24 mouse cellular contexts compared by ENCODE assay signal in genomic region chr11:75512301-75513018, GRCm38 (mm10). TPM values are rescaled to one million over a fixed set of nuclear protein-coding genes. Genes with fewer than 3 reads are reported as not detected.
DNase-seq lines count a peak whose midpoint lies in the region; ATAC-seq and TF ChIP-seq lines count a peak whose summit lies in the region.
"Had no signal": no experiment of that assay in that cellular context is flagged by ENCODE, and none has a peak within 500 bp of the region (broad histone marks: within the 10 kb centered on the region; RNA-seq: fewer than 3 reads in every experiment).

No protein-coding gene starts in this region.

- H3K27me3 ChIP-seq in heart, postnatal 0 days (ENCODE audit: control insufficient read depth, insufficient read depth, low read length) = no peaks in the 10 kb centered on the region
- no peaks in the 10 kb centered on the region for H3K27me3 ChIP-seq in megakaryocyte, embryonic 14.5 days (replicated peaks)
- H3K27me3 ChIP-seq: embryonic facial prominence, embryonic 15.5 days; forebrain, embryonic 15.5 days; kidney, embryonic 15.5 days; midbrain, embryonic 12.5 days had no signal

- TF ChIP-seq EP300 in heart, postnatal 0 days (IDR thresholded peaks at IDR 0.05; ENCODE audit: low read depth) = no peak

- peaks cover 12% of the 10 kb centered on the region; the same call in 1 of the 2 replicates for H3K4me1 ChIP-seq in heart, postnatal 0 days (ENCODE audit: control insufficient read depth, insufficient read depth)
- peaks cover 81% of the 10 kb centered on the region for H3K4me1 ChIP-seq in megakaryocyte, embryonic 14.5 days

- ATAC-seq in heart, postnatal 0 days (ENCODE audit: insufficient read depth, low read depth) = no peak
- no peak for ATAC-seq in megakaryocyte, adult 5-6 weeks (ENCODE audit: poor library complexity, severe bottlenecking)
- ATAC-seq in granulocyte monocyte progenitor cell, adult 5-6 weeks (replicated peaks; ENCODE audit: poor library complexity, severe bottlenecking) = peak; percentile 17; the same call in 1 of the 2 replicates
- no peak for ATAC-seq in erythroblast, adult 5-6 weeks (replicated peaks; ENCODE audit: low FRiP score, poor library complexity, severe bottlenecking)
- ATAC-seq: CD4-positive, CD25-positive, alpha-beta regulatory T cell, adult 4 months; forebrain, embryonic 15.5 days; hindbrain, embryonic 16.5 days; intestine, embryonic 16.5 days; liver, postnatal 0 days had no signal

- peaks cover 57% of the 10 kb centered on the region for H3K36me3 ChIP-seq in heart, postnatal 0 days (replicated peaks; ENCODE audit: control insufficient read depth, insufficient read depth, low read length)
- H3K36me3 ChIP-seq in megakaryocyte, embryonic 14.5 days (replicated peaks; ENCODE audit: low read length) = peaks cover 74% of the 10 kb centered on the region

- TF ChIP-seq CTCF in heart, postnatal 0 days (IDR thresholded peaks at IDR 0.05; ENCODE audit: low read depth) = no peak

- H3K9ac ChIP-seq in heart, postnatal 0 days (replicated peaks; ENCODE audit: low read depth, low read length) = no peak overlapping the region
- H3K9ac ChIP-seq: embryonic facial prominence, embryonic 15.5 days; forebrain, embryonic 15.5 days; kidney, embryonic 15.5 days; liver, postnatal 0 days had no signal

- DNase-seq in cerebellum, postnatal 14 days = peak; percentile 49 to 51
- no peak for DNase-seq in cerebellum, adult 9-11 months
- DNase-seq in heart, postnatal 0 days (ENCODE audit: low spot score) = no peak
- no peak for DNase-seq in heart, postnatal 25 days (ENCODE audit: low spot score)
- DNase-seq: cerebellum, adult 8-10 months; right cerebral cortex, postnatal 14 days; thymus, adult 2 months had no signal

- no peak overlapping the region for H3K4me3 ChIP-seq in heart, postnatal 0 days (ENCODE audit: low read depth, low read length)
- peak overlapping the region; percentile 92 for H3K4me3 ChIP-seq in megakaryocyte, embryonic 14.5 days (replicated peaks)
- H3K4me3 ChIP-seq: forebrain, embryonic 15.5 days; midbrain, embryonic 12.5 days had no signal

- no peaks in the 10 kb centered on the region for H3K9me3 ChIP-seq in heart, postnatal 0 days (replicated peaks; ENCODE audit: control insufficient read depth, low read length)
- H3K9me3 ChIP-seq in megakaryocyte, embryonic 14.5 days = no peaks in the 10 kb centered on the region
- H3K9me3 ChIP-seq: embryonic facial prominence, embryonic 15.5 days; forebrain, embryonic 15.5 days; kidney, embryonic 15.5 days; limb, embryonic 10.5 days; midbrain, embryonic 12.5 days had no signal

- H3K27ac ChIP-seq in heart, postnatal 0 days (ENCODE audit: low read depth) = peak overlapping the region; percentile 50; the same call in 1 of the 2 replicates
- H3K27ac ChIP-seq: embryonic facial prominence, embryonic 15.5 days; forebrain, embryonic 15.5 days; kidney, embryonic 15.5 days; macrophage; midbrain, embryonic 12.5 days; stomach, postnatal 0 days had no signal

- intact Hi-C loops in heart, postnatal 25 days (cut with DNase I) = loop anchor here (5.0 kb wide), 2 partner anchors 110 to 165 kb away; partner anchors contain the start of genes Rpa1 and Smyd4

- WGBS in heart, postnatal 0 days = 73% methylated on average over 9 of the region's 9 CpGs

- no peak overlapping the region for H3K4me2 ChIP-seq in heart, postnatal 0 days (ENCODE audit: low read depth, low read length)
- H3K4me2 ChIP-seq: embryonic facial prominence, embryonic 15.5 days; forebrain, embryonic 15.5 days; kidney, embryonic 15.5 days; midbrain, embryonic 12.5 days had no signal

RNA-seq across cellular contexts. Expression of gene Scarf1, which starts 0.9 kb away (rescaled TPM):
- total RNA-seq in heart, postnatal 0 days (2014; rRNA removed; ENCODE audit: low replicate concordance) = 20.2 and 21.6 TPM in 2 replicates
- polyA plus RNA-seq in heart, postnatal 0 days (2015; fragmentation: Nextera tagmentation; extraction: Ambion mirVana) = 9.6 and 10.0 TPM in 2 replicates
- total RNA-seq in heart, postnatal 25 days (2021) = 10 to 100 TPM in 1 of 2 experiments, 1 to 10 TPM in 1; 8.5 to 12.1 TPM
- 27.4 and 42.5 TPM in 2 replicates for polyA plus RNA-seq in megakaryocyte, embryonic 14.5 days (2012; ENCODE audit: insufficient read depth, low replicate concordance)
- 0.41 and 1.1 TPM in 2 replicates for total RNA-seq in megakaryocyte, adult 5-6 weeks (2015)
- 0.66 and 0.85 TPM in 2 replicates for total RNA-seq in megakaryocyte, adult 5-6 weeks (2017)
- total RNA-seq in granulocyte monocyte progenitor cell, adult 5-6 weeks (2014; fragmentation: Nextera tagmentation) = 2.0 and 3.8 TPM in 2 replicates
- total RNA-seq in granulocyte monocyte progenitor cell, adult 5-6 weeks (2017) = 2.3 and 3.4 TPM in 2 replicates
- total RNA-seq in erythroblast, adult 5-6 weeks (2015; ENCODE audit: low replicate concordance) = 0.42 TPM in 1 of 2 replicates, not detected in the other
- total RNA-seq in erythroblast, adult 5-6 weeks (2017; ENCODE audit: low replicate concordance) = 0.42 and 1.4 TPM in 2 replicates
- total RNA-seq: monocyte, adult 5-6 weeks had no signal

RNA-seq across cellular contexts. Expression of gene Rilp, which starts 2.6 kb away (rescaled TPM):
- total RNA-seq in heart, postnatal 0 days (2014; rRNA removed; ENCODE audit: low replicate concordance) = 41.5 and 50.8 TPM in 2 replicates
- 27.1 and 30.2 TPM in 2 replicates for polyA plus RNA-seq in heart, postnatal 0 days (2015; fragmentation: Nextera tagmentation; extraction: Ambion mirVana)
- 10 to 100 TPM; 47.4 to 47.8 TPM for total RNA-seq in heart, postnatal 25 days (2021)
- 4.2 and 9.5 TPM in 2 replicates for polyA plus RNA-seq in megakaryocyte, embryonic 14.5 days (2012; ENCODE audit: insufficient read depth, low replicate concordance)
- 0.98 and 1.2 TPM in 2 replicates for total RNA-seq in megakaryocyte, adult 5-6 weeks (2015)
- total RNA-seq in megakaryocyte, adult 5-6 weeks (2017) = 0.55 and 1.8 TPM in 2 replicates
- total RNA-seq in granulocyte monocyte progenitor cell, adult 5-6 weeks (2014; fragmentation: Nextera tagmentation) = 0.17 TPM in 1 of 2 replicates, not detected in the other
- 0.22 TPM in 1 of 2 replicates, not detected in the other for total RNA-seq in granulocyte monocyte progenitor cell, adult 5-6 weeks (2017)
- total RNA-seq in erythroblast, adult 5-6 weeks (2015; ENCODE audit: low replicate concordance) = not detected in 2 replicates
- not detected in 2 replicates for total RNA-seq in erythroblast, adult 5-6 weeks (2017; ENCODE audit: low replicate concordance)
- total RNA-seq: hematopoietic stem cell, adult 5-6 weeks had no signal

RNA-seq across cellular contexts. Expression of gene Slc43a2, which starts 19.0 kb away (rescaled TPM):
- 3.6 and 6.0 TPM in 2 replicates for total RNA-seq in heart, postnatal 0 days (2014; rRNA removed; ENCODE audit: low replicate concordance)
- polyA plus RNA-seq in heart, postnatal 0 days (2015; fragmentation: Nextera tagmentation; extraction: Ambion mirVana) = 4.5 and 4.8 TPM in 2 replicates
- total RNA-seq in heart, postnatal 25 days (2021) = 10 to 100 TPM; 14.9 to 18.2 TPM
- 18.9 and 35.4 TPM in 2 replicates for polyA plus RNA-seq in megakaryocyte, embryonic 14.5 days (2012; ENCODE audit: insufficient read depth, low replicate concordance)
- total RNA-seq in megakaryocyte, adult 5-6 weeks (2015) = 30.6 and 32.3 TPM in 2 replicates
- 32.2 and 33.5 TPM in 2 replicates for total RNA-seq in megakaryocyte, adult 5-6 weeks (2017)
- 12.7 and 20.1 TPM in 2 replicates for total RNA-seq in granulocyte monocyte progenitor cell, adult 5-6 weeks (2014; fragmentation: Nextera tagmentation)
- 6.2 and 7.3 TPM in 2 replicates for total RNA-seq in granulocyte monocyte progenitor cell, adult 5-6 weeks (2017)
- 6.7 and 11.9 TPM in 2 replicates for total RNA-seq in erythroblast, adult 5-6 weeks (2015; ENCODE audit: low replicate concordance)
- 9.1 and 14.9 TPM in 2 replicates for total RNA-seq in erythroblast, adult 5-6 weeks (2017; ENCODE audit: low replicate concordance)

RNA-seq across cellular contexts. Expression of gene Prpf8, which starts 25.8 kb away (rescaled TPM):
- total RNA-seq in heart, postnatal 0 days (2014; rRNA removed; ENCODE audit: low replicate concordance) = 73.8 and 79.8 TPM in 2 replicates
- polyA plus RNA-seq in heart, postnatal 0 days (2015; fragmentation: Nextera tagmentation; extraction: Ambion mirVana) = 15.2 and 17.0 TPM in 2 replicates
- 10 to 100 TPM; 78.7 to 89.4 TPM for total RNA-seq in heart, postnatal 25 days (2021)
- polyA plus RNA-seq in megakaryocyte, embryonic 14.5 days (2012; ENCODE audit: insufficient read depth, low replicate concordance) = 18.1 and 35.1 TPM in 2 replicates
- total RNA-seq in megakaryocyte, adult 5-6 weeks (2015) = 91.3 and 102 TPM in 2 replicates
- total RNA-seq in megakaryocyte, adult 5-6 weeks (2017) = 69.3 and 90.7 TPM in 2 replicates
- total RNA-seq in granulocyte monocyte progenitor cell, adult 5-6 weeks (2014; fragmentation: Nextera tagmentation) = 154 and 174 TPM in 2 replicates
- 115 and 127 TPM in 2 replicates for total RNA-seq in granulocyte monocyte progenitor cell, adult 5-6 weeks (2017)
- total RNA-seq in erythroblast, adult 5-6 weeks (2015; ENCODE audit: low replicate concordance) = 42.3 and 43.5 TPM in 2 replicates
- total RNA-seq in erythroblast, adult 5-6 weeks (2017; ENCODE audit: low replicate concordance) = 26.5 and 27.0 TPM in 2 replicates

RNA-seq across cellular contexts. Expression of gene Tlcd2, which starts 50.9 kb away (rescaled TPM):
- total RNA-seq in heart, postnatal 0 days (2014; rRNA removed; ENCODE audit: low replicate concordance) = 9.2 and 25.3 TPM in 2 replicates
- 14.2 and 16.9 TPM in 2 replicates for polyA plus RNA-seq in heart, postnatal 0 days (2015; fragmentation: Nextera tagmentation; extraction: Ambion mirVana)
- total RNA-seq in heart, postnatal 25 days (2021) = 1 to 10 TPM; 7.9 to 8.1 TPM
- polyA plus RNA-seq in megakaryocyte, embryonic 14.5 days (2012; ENCODE audit: insufficient read depth, low replicate concordance) = 1.7 TPM in 1 of 2 replicates, not detected in the other
- 3.1 and 7.8 TPM in 2 replicates for total RNA-seq in megakaryocyte, adult 5-6 weeks (2015)
- total RNA-seq in megakaryocyte, adult 5-6 weeks (2017) = 4.6 and 5.4 TPM in 2 replicates
- 12.1 and 30.0 TPM in 2 replicates for total RNA-seq in granulocyte monocyte progenitor cell, adult 5-6 weeks (2014; fragmentation: Nextera tagmentation)
- 14.1 and 23.2 TPM in 2 replicates for total RNA-seq in granulocyte monocyte progenitor cell, adult 5-6 weeks (2017)
- total RNA-seq in erythroblast, adult 5-6 weeks (2015; ENCODE audit: low replicate concordance) = 1.5 and 3.7 TPM in 2 replicates
- 1.3 and 5.5 TPM in 2 replicates for total RNA-seq in erythroblast, adult 5-6 weeks (2017; ENCODE audit: low replicate concordance)

Comparison
In these comparisons a context has a peak if more than half of its experiments do, and no peak if none do; other contexts are left out.
1. DNase-seq: peak in cerebellum, postnatal 14 days (2 of 2); none in cerebellum, adult 9-11 months (single experiment), heart, postnatal 0 days (single experiment) and heart, postnatal 25 days (single experiment).
2. RNA of gene Rilp, which starts 2.6 kb away (total RNA-seq): 41.5 to 50.8 TPM in heart, postnatal 0 days and 47.4 to 47.8 TPM in heart, postnatal 25 days; 0.55 to 1.8 TPM in megakaryocyte, adult 5-6 weeks, 0.17 to 0.22 TPM in granulocyte monocyte progenitor cell, adult 5-6 weeks and not detected in erythroblast, adult 5-6 weeks; every median in the first group is over 10 times any median in the second.